ENCODE assay signal across 8 mouse cellular contexts in genomic region chr10:42957881-42958651, GRCm38 (mm10).
DNase-seq lines count a peak whose midpoint lies in the region; ATAC-seq and TF ChIP-seq lines count a peak whose summit lies in the region.

No protein-coding gene starts in this region.

- H3K27me3 ChIP-seq in C2C12 (ENCODE audit: control insufficient read depth, insufficient read depth, insufficient read length) (no peaks in the 10 kb centered on the region), myocyte (ENCODE audit: control insufficient read depth, insufficient read depth, insufficient read length) (no peaks in the 10 kb centered on the region)
- H3K27me3 ChIP-seq in embryonic facial prominence, embryonic 11.5 days (ENCODE audit: control insufficient read depth, insufficient read depth, low read length) = no peaks in the 10 kb centered on the region
- H3K27me3 ChIP-seq in heart, embryonic 10.5 days (ENCODE audit: insufficient read depth, poor library complexity, severe bottlenecking) = peaks cover 34% of the 10 kb centered on the region
- H3K27me3 ChIP-seq in kidney, embryonic 14.5 days (ENCODE audit: control insufficient read depth, insufficient read depth, low read length) = peaks cover 10% of the 10 kb centered on the region; the same call in 1 of the 2 replicates

- H3K4me1 ChIP-seq in embryonic facial prominence, embryonic 11.5 days (ENCODE audit: control insufficient read depth, insufficient read depth, low read length) = no peaks in the 10 kb centered on the region
- peaks cover 9% of the 10 kb centered on the region; the same call in 1 of the 2 replicates for H3K4me1 ChIP-seq in heart, embryonic 10.5 days
- peaks cover 3% of the 10 kb centered on the region; the same call in 1 of the 2 replicates for H3K4me1 ChIP-seq in kidney, embryonic 14.5 days (ENCODE audit: control insufficient read depth, insufficient read depth, low read length)

- H3K79me2 ChIP-seq in C2C12 (ENCODE audit: control insufficient read depth, insufficient read depth) = no peaks in the 10 kb centered on the region
- H3K79me2 ChIP-seq in myocyte (ENCODE audit: control insufficient read depth, insufficient read depth) = no peaks in the 10 kb centered on the region

- no peaks in the 10 kb centered on the region for H3K79me3 ChIP-seq in C2C12 (ENCODE audit: low read depth)

- peak; percentile 34 for TF ChIP-seq CTCF in C2C12 (IDR thresholded peaks at IDR 0.05; ENCODE audit: control insufficient read depth, insufficient read depth, insufficient read length)

- no peak overlapping the region for H3ac ChIP-seq in C2C12 (ENCODE audit: control insufficient read depth, insufficient read length, low read depth)
- H3ac ChIP-seq in myocyte (ENCODE audit: control insufficient read depth, insufficient read length) = no peak overlapping the region

- 4% methylated on average over 21 of the region's 21 CpGs for WGBS in embryonic facial prominence, embryonic 11.5 days
- 9% methylated on average over 21 of the region's 21 CpGs for WGBS in heart, embryonic 10.5 days
- WGBS in kidney, embryonic 14.5 days = 7% methylated on average over 21 of the region's 21 CpGs

- H3K9ac ChIP-seq in embryonic facial prominence, embryonic 11.5 days (replicated peaks; ENCODE audit: low read length) = peak overlapping the region; percentile 41
- H3K9ac ChIP-seq in kidney, embryonic 14.5 days (ENCODE audit: low read depth, low read length) = peak overlapping the region; percentile 50; the same call in 1 of the 2 replicates

- H3K4me3 ChIP-seq in C2C12 (ENCODE audit: insufficient read depth, poor library complexity, severe bottlenecking) = no peak overlapping the region
- H3K4me3 ChIP-seq in embryonic facial prominence, embryonic 11.5 days (ENCODE audit: low read depth, low read length) = peak overlapping the region; percentile 25; the same call in 1 of the 2 replicates
- H3K4me3 ChIP-seq in heart, embryonic 10.5 days = peak overlapping the region; percentile 53
- peak overlapping the region; percentile 35 for H3K4me3 ChIP-seq in kidney, embryonic 14.5 days (ENCODE audit: low read length)
- no peak overlapping the region for H3K4me3 ChIP-seq in myocyte

- DNase-seq in adrenal gland, postnatal 14 days = peak; percentile 83
- DNase-seq in embryonic facial prominence, embryonic 11.5 days (ENCODE audit: low spot score) = peak; percentile 91
- peak; percentile 83 for DNase-seq in heart, embryonic 10.5 days (ENCODE audit: low spot score)
- peak; percentile 50 for DNase-seq in liver
- DNase-seq in telencephalon, adult 2 months (ENCODE audit: low read depth, low spot score) = peak; percentile 55

- peak; percentile 57; the same call in 1 of the 2 replicates for ATAC-seq in embryonic facial prominence, embryonic 11.5 days (replicated peaks; ENCODE audit: insufficient number of reproducible peaks, low FRiP score, low TSS enrichment, low read depth)
- ATAC-seq in kidney, embryonic 14.5 days (ENCODE audit: low FRiP score, low TSS enrichment) = peak; percentile 71; the same call in 1 of the 2 replicates

- no peak for TF ChIP-seq POLR2A in myocyte (IDR thresholded peaks at IDR 0.05; ENCODE audit: insufficient read length, low read depth)

- no peaks in the 10 kb centered on the region for H3K9me3 ChIP-seq in embryonic facial prominence, embryonic 11.5 days (replicated peaks; ENCODE audit: control insufficient read depth, low read length)
- no peaks in the 10 kb centered on the region for H3K9me3 ChIP-seq in heart, embryonic 10.5 days
- H3K9me3 ChIP-seq in kidney, embryonic 14.5 days (ENCODE audit: control insufficient read depth, low read length) = no peaks in the 10 kb centered on the region

- H3K4me2 ChIP-seq in embryonic facial prominence, embryonic 11.5 days (ENCODE audit: low read depth, low read length) = peak overlapping the region; percentile 45
- peak overlapping the region; percentile 43 for H3K4me2 ChIP-seq in kidney, embryonic 14.5 days (replicated peaks; ENCODE audit: low read depth, low read length)
- peak overlapping the region; percentile 75 for H3K4me2 ChIP-seq in myocyte (ENCODE audit: low read depth)

- H3K36me3 ChIP-seq in C2C12 (ENCODE audit: control insufficient read depth, insufficient read depth) (no peaks in the 10 kb centered on the region), myocyte (ENCODE audit: control insufficient read depth, insufficient read depth) (no peaks in the 10 kb centered on the region)
- H3K36me3 ChIP-seq in embryonic facial prominence, embryonic 11.5 days (replicated peaks; ENCODE audit: control insufficient read depth, insufficient read depth, low read depth, low read length) = no peaks in the 10 kb centered on the region
- H3K36me3 ChIP-seq in heart, embryonic 10.5 days = no peaks in the 10 kb centered on the region
- no peaks in the 10 kb centered on the region for H3K36me3 ChIP-seq in kidney, embryonic 14.5 days (ENCODE audit: control insufficient read depth, insufficient read depth, low read length)

- H3K27ac ChIP-seq in embryonic facial prominence, embryonic 11.5 days (replicated peaks; ENCODE audit: low read depth, low read length) = no peak overlapping the region; the same call in 1 of the 2 replicates
- H3K27ac ChIP-seq in heart, embryonic 10.5 days = no peak overlapping the region; the same call in 1 of the 2 replicates
- no peak overlapping the region for H3K27ac ChIP-seq in kidney, embryonic 14.5 days (ENCODE audit: low read depth, low read length)

TF ChIP-seq in C2C12, 6 proteins besides CTCF, POLR2A, EP300 and RAD21:
- TF ChIP-seq MYOD1 (IDR thresholded peaks at IDR 0.05; ENCODE audit: control insufficient read depth, insufficient read length, low read depth) = no peak
- no peak for TF ChIP-seq CEBPB (IDR thresholded peaks at IDR 0.05; ENCODE audit: low read depth)
- TF ChIP-seq FOSL1 (IDR thresholded peaks at IDR 0.05; ENCODE audit: insufficient read depth, low read length, poor library complexity, severe bottlenecking) = no peak
- TF ChIP-seq MYOG (IDR thresholded peaks at IDR 0.05; ENCODE audit: control insufficient read depth, extremely low read depth, insufficient read length) = no peak
- no peak for TF ChIP-seq MAX (IDR thresholded peaks at IDR 0.05)
- TF ChIP-seq USF1 (IDR thresholded peaks at IDR 0.05; ENCODE audit: low read depth) = no peak

TF ChIP-seq in myocyte, 11 proteins besides CTCF, POLR2A, EP300 and RAD21:
- TF ChIP-seq MAX (IDR thresholded peaks at IDR 0.05; ENCODE audit: low read depth) (no peak), TCF3 (IDR thresholded peaks at IDR 0.05; ENCODE audit: insufficient read length, low read depth) (no peak), CEBPB (IDR thresholded peaks at IDR 0.05; ENCODE audit: insufficient read depth, poor library complexity, severe bottlenecking) (no peak), POLR2AphosphoS2 (IDR thresholded peaks at IDR 0.05; ENCODE audit: insufficient read length, low read depth) (no peak), USF1 (IDR thresholded peaks at IDR 0.05; ENCODE audit: low read depth) (no peak), SRF (IDR thresholded peaks at IDR 0.05; ENCODE audit: control insufficient read depth, insufficient read length, low read depth) (no peak), MYOG (IDR thresholded peaks at IDR 0.05; ENCODE audit: control insufficient read depth in 1 of 3, insufficient read depth in 1 of 3, insufficient read length in 2 of 3, low read depth in 2 of 3) (no peak), REST (IDR thresholded peaks at IDR 0.05; ENCODE audit: insufficient read depth, insufficient read length) (no peak), MYOD1 (IDR thresholded peaks at IDR 0.05; ENCODE audit: control insufficient read depth in 1 of 3, insufficient read length in 2 of 3, low read depth in 2 of 3) (no peak), TCF12 (IDR thresholded peaks at IDR 0.05; ENCODE audit: insufficient read depth, poor library complexity, severe bottlenecking) (no peak), E2F4 (IDR thresholded peaks at IDR 0.05; ENCODE audit: insufficient read depth) (no peak)

Comparison
In these comparisons a context has a peak if more than half of its experiments do, and no peak if none do; other contexts are left out.
1. H3K4me3 ChIP-seq: peak in embryonic facial prominence, embryonic 11.5 days (single experiment), heart, embryonic 10.5 days (single experiment) and kidney, embryonic 14.5 days (single experiment); none in C2C12 (single experiment) and myocyte (single experiment).
2. Peak in every context shown above with its lines, with median percentiles within 50 percentile points of each other: DNase-seq and H3K4me2 ChIP-seq.